19 mouse cellular contexts compared by ENCODE assay signal in genomic region chr12:80533876-80534275, GRCm38 (mm10). TPM values are rescaled to one million over a fixed set of nuclear protein-coding genes. Genes with fewer than 3 reads are reported as not detected.
DNase-seq lines count a peak whose midpoint lies in the region; ATAC-seq lines count a peak whose summit lies in the region.
"Had no signal": no experiment of that assay in that cellular context is flagged by ENCODE, and none has a peak within 500 bp of the region (broad histone marks: within the 10 kb centered on the region; RNA-seq: fewer than 3 reads in every experiment).

No protein-coding gene starts in this region.

- H3K4me1 ChIP-seq in neural tube, embryonic 13.5 days (replicated peaks): peaks cover 20% of the 10 kb centered on the region
- H3K4me1 ChIP-seq: midbrain, embryonic 15.5 days; neural tube, embryonic 12.5 days had no signal

- H3K9ac ChIP-seq in neural tube, embryonic 13.5 days: no peak overlapping the region
- H3K9ac ChIP-seq: embryonic facial prominence, embryonic 13.5 days; lung, embryonic 14.5 days; midbrain, embryonic 15.5 days; neural tube, embryonic 12.5 days had no signal

- no peak overlapping the region for H3K4me2 ChIP-seq in neural tube, embryonic 13.5 days
- H3K4me2 ChIP-seq: embryonic facial prominence, embryonic 13.5 days; heart, embryonic 11.5 days; lung, embryonic 14.5 days; midbrain, embryonic 15.5 days; neural tube, embryonic 12.5 days had no signal

- peak; percentile 40; the same call in 1 of the 2 replicates for ATAC-seq in cerebellum, adult (ENCODE audit: insufficient number of reproducible peaks, low FRiP score, low TSS enrichment)
- no peak for ATAC-seq in neural tube, embryonic 13.5 days (ENCODE audit: low read depth)
- ATAC-seq in megakaryocyte progenitor cell, adult 5-6 weeks (replicated peaks; ENCODE audit: poor library complexity): no peak
- ATAC-seq: midbrain, embryonic 15.5 days; Patski had no signal

- H3K27me3 ChIP-seq in neural tube, embryonic 13.5 days: no peaks in the 10 kb centered on the region
- H3K27me3 ChIP-seq: embryonic facial prominence, embryonic 13.5 days; midbrain, embryonic 15.5 days; neural tube, embryonic 12.5 days had no signal

- intact Hi-C loops in gastrocnemius, postnatal 36 days (cut with DNase I): no loop called here
- intact Hi-C loops in left cerebral cortex, postnatal 25 days (cut with DNase I): no loop called here

- no peak for DNase-seq in cerebellum, postnatal 4 days (ENCODE audit: low spot score in 2 of 2)
- DNase-seq in neural tube, embryonic 10.5 days (ENCODE audit: extremely low spot score, low spot score): no peak
- DNase-seq in cerebellum, adult 9-10 months: peak; percentile 63
- DNase-seq in gastrocnemius, postnatal 36 days: no peak
- no peak for DNase-seq in left cerebral cortex, postnatal 25 days (ENCODE audit: low spot score in 2 of 2)
- DNase-seq: heart, postnatal 36 days; lung, embryonic 14.5 days had no signal

- 56% methylated on average over 2 of the region's 2 CpGs for whole genome bisulfite sequencing in neural tube, embryonic 13.5 days

- no peak overlapping the region for H3K4me3 ChIP-seq in neural tube, embryonic 13.5 days
- H3K4me3 ChIP-seq: embryonic facial prominence, embryonic 13.5 days; forebrain, embryonic 10.5 days; midbrain, embryonic 15.5 days; neural tube, embryonic 12.5 days had no signal

- no peaks in the 10 kb centered on the region for H3K36me3 ChIP-seq in neural tube, embryonic 13.5 days
- H3K36me3 ChIP-seq: embryonic facial prominence, embryonic 13.5 days; midbrain, embryonic 15.5 days; neural tube, embryonic 12.5 days had no signal

- 0 out of 2 replicates have a peak overlapping the region, but pooled peaks have one; percentile 7 for H3K27ac ChIP-seq in neural tube, embryonic 13.5 days (replicated peaks)
- H3K27ac ChIP-seq: embryonic facial prominence, embryonic 13.5 days; forebrain, embryonic 10.5 days; macrophage; midbrain, embryonic 15.5 days; neural tube, embryonic 12.5 days had no signal

- no peaks in the 10 kb centered on the region for H3K9me3 ChIP-seq in neural tube, embryonic 13.5 days
- H3K9me3 ChIP-seq: embryonic facial prominence, embryonic 13.5 days; forebrain, embryonic 10.5 days; midbrain, embryonic 15.5 days; neural tube, embryonic 12.5 days had no signal

RNA-seq across cellular contexts. Expression of gene Galnt16, which starts 15.8 kb away (rescaled TPM):
- polyA plus RNA-seq in neural tube, embryonic 13.5 days (2015; fragmentation: Nextera tagmentation; extraction: Ambion mirVana): 27.9 and 28.9 TPM in 2 replicates
- not detected in 2 replicates for total RNA-seq in megakaryocyte progenitor cell, adult 5-6 weeks (2015)
- not detected in 2 replicates for total RNA-seq in megakaryocyte progenitor cell, adult 5-6 weeks (2017)
- total RNA-seq in gastrocnemius, postnatal 36 days (2021): 1 to 10 TPM; 3.1 to 3.3 TPM
- 10 to 100 TPM; 79.8 to 83.1 TPM for total RNA-seq in left cerebral cortex, postnatal 25 days (2021)
- total RNA-seq: common myeloid progenitor, adult 5-6 weeks; liver, adult 2 months had no signal
- polyA plus RNA-seq: macrophage had no signal

Comparison
In these comparisons a context has a peak if more than half of its experiments do, and no peak if none do; other contexts are left out.
1. RNA of gene Galnt16, which starts 15.8 kb away (total RNA-seq): 79.8 to 83.1 TPM in left cerebral cortex, postnatal 25 days; 3.1 to 3.3 TPM in gastrocnemius, postnatal 36 days and not detected in megakaryocyte progenitor cell, adult 5-6 weeks; every median in the first group is over 10 times any median in the second.